Mouse (Mus musculus) fat pad, adult 2 months (tissue): ENCODE measurements around the gene G6pdx.

Source experiments
- DNase-seq: peaks from one replicate; pipeline ENCODE4 v3.0.0-alpha.2; 2011; ENCODE audit warnings: low read depth, low spot score; ENCODE audit errors: extremely low read depth

G6pdx gene

GRCm38 (mm10) chrX:74428826-74429276, at the start of gene G6pdx:
G6pdx (minus strand) TSS chrX:74429194.
- DNase-seq, result no peak

- DNase-seq, result no peak
Measured at GRCm38 (mm10) chrX:74452773-74453172, 23.8 kb upstream of the G6pdx start.

GRCm38 (mm10) chrX:74451157-74451912, 22.3 kb upstream of the G6pdx start:
- no peak for DNase-seq

- no peak for DNase-seq
Measured at GRCm38 (mm10) chrX:74429290-74429821, 362 bp upstream of the G6pdx start.

DNA sequence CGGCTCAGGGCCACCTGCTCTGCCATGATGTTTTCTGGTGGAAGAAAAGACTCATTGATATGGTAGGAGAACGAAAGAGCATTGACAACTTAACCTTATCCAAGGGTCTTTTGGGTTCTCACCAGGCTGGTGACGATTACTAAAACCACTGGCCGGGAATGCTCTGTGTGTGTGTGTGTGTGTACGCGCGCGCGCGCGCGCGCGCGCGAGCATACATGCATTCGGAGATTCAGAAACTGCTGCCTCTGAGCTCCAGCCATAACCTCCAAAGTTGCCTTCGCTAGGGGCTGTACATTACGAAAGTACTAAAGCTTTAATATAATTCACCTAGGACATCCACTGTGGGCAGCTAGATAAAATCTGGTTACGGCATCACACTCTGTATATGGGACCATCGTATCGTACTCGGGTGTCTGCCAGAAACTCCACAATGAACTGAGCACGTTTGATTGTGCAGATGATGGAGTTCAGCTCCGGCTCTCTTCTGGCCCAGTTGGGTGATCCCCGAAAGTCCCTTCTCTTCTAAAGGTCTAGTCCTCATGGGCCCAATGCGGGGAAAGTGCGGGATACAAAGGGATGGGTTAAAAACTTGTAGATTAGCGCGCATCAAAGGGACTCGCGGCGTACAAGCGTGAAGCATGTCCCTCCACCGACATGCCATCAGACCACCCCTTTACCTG, 708 bp downstream of the G6pdx start:
- no peak for DNase-seq

GRCm38 (mm10) chrX:74427116-74427515, 1.9 kb downstream of the G6pdx start:
- no peak for DNase-seq

GRCm38 (mm10) chrX:74426256-74426655, 2.7 kb downstream of the G6pdx start:
- no peak for DNase-seq

DNA sequence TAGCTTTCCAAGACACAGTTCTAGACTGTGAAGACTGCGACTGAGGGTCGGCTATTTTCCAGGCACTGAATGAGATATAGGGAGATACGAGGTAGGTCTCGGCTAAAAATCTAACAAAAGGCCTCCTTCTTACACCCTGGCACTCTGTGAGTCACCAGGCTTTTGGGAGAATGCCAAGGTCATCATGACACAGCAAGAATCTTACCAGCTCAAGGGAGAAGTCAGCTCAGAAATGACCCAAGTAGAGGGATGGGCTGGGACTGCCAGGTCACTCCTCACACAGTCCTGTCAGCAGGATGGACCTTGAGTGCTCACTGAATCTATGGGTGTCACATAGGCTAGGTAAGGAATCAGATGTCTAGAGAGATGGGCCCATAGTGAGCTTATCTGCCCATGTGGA, 3.8 kb downstream of the G6pdx start:
- no peak for DNase-seq

- DNase-seq, result peak; percentile 71
Measured at GRCm38 (mm10) chrX:74424443-74424842, 4.6 kb downstream of the G6pdx start.

DNA sequence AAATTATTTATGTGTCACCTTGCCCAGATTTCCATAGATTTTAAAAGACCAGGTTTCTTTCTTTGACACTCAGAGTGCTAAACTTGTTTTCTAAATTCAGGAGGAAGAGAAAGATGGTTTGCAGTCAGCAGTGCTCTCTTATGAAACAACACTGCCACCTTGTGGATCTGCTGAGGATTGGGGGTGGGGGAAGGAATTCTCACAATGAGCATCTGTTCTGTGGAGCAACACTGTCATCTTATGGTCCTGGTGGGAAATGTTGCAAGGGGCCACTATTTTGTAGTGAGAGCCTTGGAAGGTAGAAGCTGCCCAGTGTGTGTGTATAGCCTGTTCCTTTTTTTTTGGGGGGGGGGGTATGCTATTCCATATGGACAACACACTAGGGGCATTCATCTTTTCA, 15.6 kb downstream of the G6pdx start:
- no peak for DNase-seq

DNA sequence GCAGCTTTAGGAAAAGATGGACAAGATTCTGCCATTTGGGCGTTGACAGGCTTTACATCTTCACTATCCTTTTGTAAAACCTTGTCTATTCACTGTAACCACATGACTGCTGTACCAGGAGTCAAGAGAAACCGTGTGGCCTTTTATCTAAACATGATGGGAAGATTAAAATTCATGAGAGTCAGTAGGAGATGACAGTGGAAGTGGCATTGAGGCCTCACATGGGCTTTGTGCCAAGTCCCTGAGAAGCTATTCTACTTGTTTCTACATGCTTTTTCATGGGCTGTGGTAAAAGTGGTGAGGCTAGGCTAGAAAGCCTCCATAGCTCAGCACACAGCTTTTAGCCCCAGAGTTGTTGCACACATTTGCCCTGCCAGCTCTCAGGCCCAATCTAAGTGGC, 20.7 kb downstream of the G6pdx start:
- no peak for DNase-seq

DNA sequence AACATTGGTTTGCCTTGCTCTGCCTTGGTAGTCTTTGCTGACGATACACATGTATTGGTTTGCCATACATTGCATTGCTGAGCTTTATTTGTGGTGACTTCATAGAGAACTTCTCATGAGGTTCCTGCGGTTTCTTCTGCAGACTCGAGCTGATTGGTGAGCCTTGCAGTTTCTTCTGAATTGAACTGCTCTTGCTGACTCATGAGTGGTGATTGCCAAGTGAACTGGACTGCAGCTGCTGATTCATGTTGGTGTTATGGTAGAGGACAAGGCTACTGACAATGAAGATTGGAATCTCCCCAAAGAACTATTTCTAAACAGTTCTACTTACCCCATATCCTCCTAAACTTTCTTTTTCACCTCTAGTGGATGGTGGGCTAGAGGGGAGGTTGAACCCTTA, 28.9 kb downstream of the G6pdx start:
- no peak for DNase-seq

DNA sequence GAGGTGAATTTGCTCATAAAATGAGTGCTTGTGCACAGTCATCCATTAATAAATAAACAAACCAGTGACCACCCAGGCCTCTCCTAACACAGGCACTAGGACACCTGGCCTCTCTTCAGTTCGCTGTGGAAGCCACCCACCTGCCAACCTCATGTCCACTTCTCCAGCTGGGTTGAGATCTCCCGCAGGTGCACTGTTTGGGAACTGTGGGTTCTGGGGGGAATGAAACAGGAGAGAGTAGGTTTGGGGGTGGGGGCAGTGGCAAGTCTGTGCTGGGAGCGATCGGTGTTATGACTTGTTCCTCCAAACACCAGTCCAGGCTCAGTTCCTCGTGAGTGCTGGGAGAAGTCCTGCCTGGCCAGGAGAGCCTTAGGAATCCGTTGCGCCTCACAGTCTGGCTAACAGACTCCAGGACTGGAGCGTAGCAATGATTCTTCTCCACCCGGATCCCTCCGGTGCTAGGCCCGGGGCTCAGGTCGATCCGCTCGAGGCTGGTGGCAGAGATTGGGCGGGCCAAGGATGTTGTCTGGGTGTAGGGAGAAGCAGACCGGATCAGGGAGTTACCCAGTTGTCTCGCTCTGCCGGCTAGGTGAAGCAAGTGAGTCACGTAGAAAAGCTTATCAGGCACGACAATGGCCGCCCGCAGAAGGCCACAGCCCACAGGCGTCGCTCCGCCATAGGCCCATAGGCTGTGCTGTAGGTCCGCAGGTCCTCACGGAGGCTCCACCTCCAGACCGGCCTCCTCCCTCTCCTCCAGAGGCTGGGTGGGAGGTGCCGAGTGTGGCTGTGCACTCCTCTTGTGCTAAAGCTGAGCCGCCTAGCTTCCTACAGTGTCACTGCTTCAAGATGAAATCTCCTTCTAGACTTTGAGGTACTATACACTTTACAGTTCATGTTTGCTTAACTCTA, 36.2 kb downstream of the G6pdx start, which contains the start of the genes Fam3a and Ikbkg:
TSS of gene Fam3a (minus strand) at position 738 of the 909 bp plus-strand sequence.
TSS of gene Ikbkg (plus strand) at position 756 of the 909 bp plus-strand sequence.
- DNase-seq, result peak; percentile 18

DNA sequence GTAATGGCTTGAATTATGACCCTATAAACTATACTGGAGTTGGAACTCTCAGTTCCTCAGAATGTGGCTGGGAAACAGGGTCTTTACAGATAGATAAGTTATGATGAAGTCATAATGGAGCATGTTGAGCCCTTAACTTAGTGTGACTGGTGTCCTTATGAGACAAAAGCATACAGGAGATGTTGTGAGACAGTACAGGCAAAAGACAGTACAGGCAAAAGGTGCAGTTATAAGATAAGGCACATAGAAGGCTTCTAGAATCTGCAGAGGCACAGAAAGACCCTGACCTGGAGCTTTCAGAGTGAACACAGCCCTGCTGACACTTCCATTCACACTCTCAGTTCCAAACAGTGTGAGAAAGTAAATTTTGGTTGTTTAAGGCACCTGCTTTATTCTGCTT, 40.8 kb downstream of the G6pdx start:
- no peak for DNase-seq

DNA sequence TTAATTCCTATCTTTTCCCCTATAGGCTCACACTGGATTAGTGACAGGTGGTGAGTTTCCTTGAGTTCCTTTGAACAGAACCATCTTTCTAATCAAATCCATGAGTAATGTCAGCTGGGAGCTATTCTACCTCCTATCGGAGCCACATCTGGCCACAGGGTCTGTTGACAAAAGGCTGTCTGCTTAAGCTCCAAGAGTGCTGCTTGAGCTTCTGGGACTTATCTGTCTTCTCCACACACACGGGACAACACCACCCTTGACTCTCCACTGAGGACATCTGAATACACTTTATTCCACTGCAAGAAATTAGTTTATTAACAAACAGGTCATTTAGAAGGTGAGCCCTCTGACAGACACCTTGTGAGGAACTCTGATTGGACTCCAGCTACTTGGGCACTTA, 44.5 kb downstream of the G6pdx start:
- DNase-seq, result no peak

DNA sequence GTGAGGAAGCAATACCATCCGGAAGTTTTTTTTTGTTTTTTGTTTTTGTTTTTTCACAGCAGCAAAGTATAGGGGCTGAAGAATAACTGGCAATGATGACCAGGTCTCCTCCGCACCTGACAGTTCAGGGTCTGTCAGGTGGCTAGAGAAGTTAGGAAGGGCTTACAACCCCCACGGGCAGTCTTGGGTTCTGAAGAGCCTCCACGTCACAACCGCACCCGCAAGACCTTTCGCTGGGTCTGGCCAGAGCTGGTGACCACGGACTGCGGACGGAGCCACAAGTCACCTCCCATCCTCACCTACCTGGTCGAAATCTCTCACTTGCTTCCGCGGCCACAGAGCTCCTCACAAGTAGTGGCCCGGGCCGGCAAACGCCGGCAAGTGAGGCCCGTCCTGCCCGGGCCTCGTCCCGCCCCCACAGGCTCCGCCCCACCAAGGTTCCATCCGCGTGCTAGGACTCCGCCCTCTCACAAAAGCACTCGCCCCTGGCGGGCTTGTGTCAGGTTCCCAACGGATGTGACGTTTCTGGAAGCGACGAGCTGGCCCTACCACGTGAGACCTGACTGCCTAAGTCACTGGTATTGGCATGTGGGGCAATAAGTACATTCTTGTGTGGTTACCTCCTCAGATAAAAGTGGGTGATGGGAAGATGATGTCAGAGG, 56.0 kb downstream of the G6pdx start, which contains the start of the genes Ubl4a and Slc10a3:
TSS of gene Ubl4a (minus strand) at position 331 of the 662 bp plus-strand sequence.
TSS of gene Slc10a3 (minus strand) at position 462 of the 662 bp plus-strand sequence.
- DNase-seq, result peak; percentile 26

- no peak for DNase-seq
Measured at GRCm38 (mm10) chrX:74368209-74368909, 60.6 kb downstream of the G6pdx start.

DNA sequence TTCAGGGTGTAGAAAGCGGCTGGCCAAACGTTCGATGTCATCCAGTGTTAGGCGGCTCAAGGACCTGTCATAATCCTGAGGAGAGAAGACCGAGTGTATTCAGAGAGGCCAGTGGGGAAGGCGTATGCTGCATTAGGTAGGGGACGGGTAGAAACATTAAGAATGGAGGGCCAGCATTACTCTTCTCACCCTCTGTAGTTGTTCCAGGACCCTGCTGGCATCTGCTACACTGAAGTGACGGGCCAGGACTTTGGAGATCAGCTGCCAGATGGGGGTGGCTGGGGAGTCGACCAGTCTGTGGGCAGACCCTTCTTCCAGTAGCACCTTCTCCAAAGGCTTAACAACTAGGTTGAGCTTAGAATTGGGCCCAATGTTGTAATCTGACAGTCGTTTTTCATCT, 61.5 kb downstream of the G6pdx start:
- DNase-seq, result no peak
